Mouse (Mus musculus): ENCODE data around the gene Tent4a. TPM values are rescaled to one million over a fixed set of nuclear protein-coding genes. Genes with fewer than 3 reads are reported as not detected.

The Tent4a gene
- polyA plus RNA-seq, 1 experiment from 2014 or later = 5.1 TPM

- no peak for ATAC-seq (ENCODE audit: insufficient read depth, low FRiP score, low read depth)
- Histone ChIP-seq H3K4me3 (replicated peaks) (no peak overlapping the region), H3K27me3 (replicated peaks) (no peaks in the 10 kb centered on the region), H3K27ac (no peak overlapping the region), H3K36me3 (no peaks in the 10 kb centered on the region), H3K4me2 (no peak overlapping the region), H3K4me1 (no peaks in the 10 kb centered on the region), H3K9ac (no peak overlapping the region), H3K9me3 (no peaks in the 10 kb centered on the region)
- 78% methylated on average over 11 of the region's 11 CpGs for WGBS
These were observed 77.8 kb downstream of the Tent4a start for GRCm38 (mm10) chr13:69456641-69457040.

GRCm38 (mm10) chr13:69455476-69456175, 78.8 kb downstream of the Tent4a start:
- Histone ChIP-seq H3K9me3 (no peaks in the 10 kb centered on the region), H3K4me3 (replicated peaks) (no peak overlapping the region), H3K4me1 (no peaks in the 10 kb centered on the region), H3K36me3 (no peaks in the 10 kb centered on the region), H3K27ac (no peak overlapping the region), H3K27me3 (replicated peaks) (no peaks in the 10 kb centered on the region), H3K4me2 (no peak overlapping the region), H3K9ac (no peak overlapping the region)
- ATAC-seq (ENCODE audit: insufficient read depth, low FRiP score, low read depth) = no peak
- 86% methylated on average over 14 of the region's 14 CpGs for WGBS

Other genes with a start within 250 kb of the Tent4a start
- gene Nsun2, start 871 bp downstream of the Tent4a start, polyA plus RNA-seq (2015; fragmentation: Nextera tagmentation; extraction: Ambion mirVana) = 117 and 120 TPM in 2 replicates
- gene Srd5a1, start 76.8 kb upstream of the Tent4a start, polyA plus RNA-seq (2015; fragmentation: Nextera tagmentation; extraction: Ambion mirVana) = 28.3 TPM in 2 replicates
- gene Ube2ql1, start 205.3 kb upstream of the Tent4a start, polyA plus RNA-seq (2015; fragmentation: Nextera tagmentation; extraction: Ambion mirVana) = 0.24 and 0.32 TPM in 2 replicates

Measured in stomach, embryonic 15.5 days (tissue).